Mouse (Mus musculus) small intestine, adult 2 months (tissue): Measurements from ENCODE around the gene St7l. TPM values are rescaled to one million over a fixed set of nuclear protein-coding genes. Genes with fewer than 3 reads are reported as not detected.
A peak's percentile ranks its signal among the peaks of the same experiment; 100 is the strongest.

Experiments
- H3K27ac ChIP-seq: fragments of 200-500 bp; 2 replicates; pipeline ENCODE4 v1.5.1; 2012; ENCODE audit warnings: low read depth, low read length, control low read depth, inconsistent platforms; ENCODE audit not compliant: insufficient read depth
- H3K27me3 ChIP-seq: fragments of 200-500 bp; 2 replicates; pipeline ENCODE4 v1.6.1; 2012; ENCODE audit warnings: mild to moderate bottlenecking, moderate library complexity, low read length, inconsistent platforms; ENCODE audit not compliant: control insufficient read depth, insufficient read depth
- H3K36me3 ChIP-seq: fragments of 200-500 bp; 2 replicates; pipeline ENCODE4 v1.6.1; 2012; ENCODE audit warnings: mild to moderate bottlenecking, low read length, control low read depth, inconsistent platforms; ENCODE audit not compliant: control insufficient read depth, insufficient read depth
- H3K4me1 ChIP-seq: fragments of 200-500 bp; 2 replicates; pipeline ENCODE4 v1.6.1; 2012; ENCODE audit warnings: low read length, inconsistent platforms, mixed read lengths; ENCODE audit not compliant: control insufficient read depth, insufficient read depth, insufficient read length
- H3K4me3 ChIP-seq: fragments of 200-500 bp; 2 replicates; pipeline ENCODE4 v1.5.1; 2012; ENCODE audit warnings: low read depth, mild to moderate bottlenecking, control low read depth, inconsistent platforms, low read length, moderate library complexity
- CTCF ChIP-seq: fragments of 200-500 bp; IDR thresholded peaks from 2 replicates; pipeline ENCODE4 v1.5.1; 2012; ENCODE audit warnings: low read depth, mild to moderate bottlenecking, control low read depth, inconsistent platforms, low read length, moderate library complexity, mixed read lengths; ENCODE audit not compliant: insufficient replicate concordance, insufficient read length; ENCODE audit errors: extremely low read depth
- POLR2A ChIP-seq: fragments of 200-500 bp; IDR thresholded peaks from 2 replicates; pipeline ENCODE4 v1.6.1; 2012; ENCODE audit warnings: low read depth, mild to moderate bottlenecking, control low read depth, inconsistent platforms, low read length, moderate library complexity
- WGBS: fragments of 180-500 bp; shearing (Covaris S2); methylation state at CpG from one replicate; pipeline ENCODE4 v1.1.7; 2018; 5-methylcytosine and 5-hydroxymethylcytosine counted together
- polyA plus RNA-seq: library from polyadenylated mRNA; depleted of rRNA; stranded (reverse); fragments of >200 nt; gene quantifications from 2 replicates; pipeline ENCODE4 v1.2.3, GENCODE M21; 2012; rRNA removed

The St7l gene
- polyA plus RNA-seq, 1 experiment, result 4.6 TPM

DNA sequence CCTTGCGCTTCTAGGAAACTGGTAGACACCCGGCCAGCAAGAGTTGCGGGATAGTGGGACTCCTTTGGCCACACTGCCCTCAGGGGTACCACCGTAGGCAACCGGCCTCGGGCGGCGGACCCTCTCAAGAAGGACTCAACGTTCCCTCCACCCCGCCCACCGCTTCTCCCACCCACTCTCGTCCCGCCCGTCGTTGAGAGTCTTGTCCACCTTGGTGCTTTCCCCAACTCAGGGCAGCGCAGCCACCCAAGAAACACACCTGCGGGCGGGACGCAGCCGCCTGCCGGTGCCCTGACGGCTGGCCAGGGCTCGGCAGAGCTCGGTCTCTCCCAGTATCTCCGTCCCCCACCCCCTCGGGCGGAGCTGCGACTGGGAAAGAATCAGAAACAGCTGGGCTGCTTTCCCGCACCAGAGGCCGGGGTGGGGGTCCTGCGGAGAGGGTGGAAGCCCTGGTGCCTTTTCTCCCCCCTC, 98.4 kb downstream of the St7l start:
- WGBS, result 2% methylated on average over 31 of the region's 31 CpGs
- Histone ChIP-seq H3K27me3 (peaks cover 30% of the 10 kb centered on the region), H3K4me1 (peaks cover 9% of the 10 kb centered on the region; the same call in 1 of the 2 replicates), H3K4me3 (peak overlapping the region; percentile 55), H3K36me3 (no peaks in the 10 kb centered on the region), H3K27ac (no peak overlapping the region)
- TF ChIP-seq POLR2A (no peak), CTCF (no peak)

DNA sequence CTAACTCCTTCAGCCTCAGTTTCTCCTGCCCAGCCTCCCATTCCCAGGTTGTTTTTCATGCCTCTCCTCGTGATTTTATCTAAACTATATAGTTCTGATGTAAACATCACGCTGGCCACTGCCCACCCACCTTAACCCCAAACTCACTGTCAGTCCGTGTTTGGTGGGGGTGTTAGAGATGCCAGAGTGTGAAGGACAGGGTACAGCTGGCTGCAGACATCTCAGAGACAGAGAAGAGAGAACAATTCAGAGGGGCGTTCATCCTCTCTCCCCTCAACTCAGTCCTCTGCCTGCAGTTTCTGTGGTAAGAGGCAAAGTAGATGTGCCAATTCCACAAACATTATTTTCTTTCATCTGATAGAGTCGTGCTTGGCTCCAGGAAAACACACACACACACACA, 99.1 kb downstream of the St7l start:
- WGBS, result 12% methylated on average over 5 of the region's 5 CpGs
- Histone ChIP-seq H3K4me3 (no peak overlapping the region), H3K27ac (no peak overlapping the region), H3K4me1 (peaks cover 12% of the 10 kb centered on the region; the same call in 1 of the 2 replicates), H3K27me3 (peaks cover 30% of the 10 kb centered on the region), H3K36me3 (no peaks in the 10 kb centered on the region)
- no peak for TF ChIP-seq POLR2A
- no peak for TF ChIP-seq CTCF

GRCm38 (mm10) chr3:104963331-104964276, 99.8 kb downstream of the St7l start:
- Histone ChIP-seq H3K4me1 (peaks cover 12% of the 10 kb centered on the region; the same call in 1 of the 2 replicates), H3K27ac (no peak overlapping the region), H3K4me3 (no peak overlapping the region), H3K27me3 (peaks cover 30% of the 10 kb centered on the region), H3K36me3 (no peaks in the 10 kb centered on the region)
- TF ChIP-seq CTCF (no peak), POLR2A (no peak)
- 36% methylated on average over 13 of the region's 13 CpGs for WGBS

DNA sequence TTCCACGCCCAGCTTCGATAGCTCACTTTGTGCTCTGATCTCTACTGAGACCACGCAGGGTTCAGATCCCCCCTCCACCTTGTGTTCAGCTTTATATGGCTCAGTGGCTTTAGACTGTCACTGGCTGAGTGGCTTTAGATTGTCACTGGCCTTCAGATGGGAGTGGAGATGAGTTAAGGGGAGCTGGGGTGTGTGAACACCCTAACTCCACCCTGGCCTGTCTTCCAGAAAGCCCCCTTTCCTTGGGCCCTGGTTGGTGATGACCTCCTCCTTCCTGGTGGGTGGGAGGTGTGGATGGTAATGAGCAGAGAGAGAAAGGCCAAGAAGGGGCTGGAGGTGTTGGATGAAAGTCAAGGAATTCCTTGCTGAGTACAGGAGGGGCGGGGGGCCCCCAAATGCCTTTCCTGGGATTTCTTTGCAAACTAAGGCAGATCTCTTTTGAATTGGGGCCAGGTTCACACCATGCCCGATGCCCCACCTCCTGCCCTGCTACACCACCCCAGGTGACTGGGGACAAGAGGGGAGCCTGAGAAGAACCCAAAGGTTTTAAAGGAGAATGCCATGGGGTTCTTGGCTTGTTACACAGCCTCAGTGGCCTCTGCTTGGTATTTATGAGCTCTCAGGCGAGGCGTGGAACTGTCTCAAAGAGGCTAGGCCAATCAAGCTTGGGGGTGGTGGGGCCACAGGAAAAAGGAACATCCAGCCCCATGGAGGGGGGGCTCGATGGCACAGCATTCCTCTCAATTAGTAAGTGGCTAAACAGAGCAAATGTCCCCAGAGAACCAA, 101.5 kb downstream of the St7l start:
- TF ChIP-seq CTCF (no peak), POLR2A (no peak)
- Histone ChIP-seq H3K36me3 (no peaks in the 10 kb centered on the region), H3K4me3 (no peak overlapping the region), H3K4me1 (peaks cover 12% of the 10 kb centered on the region; the same call in 1 of the 2 replicates), H3K27me3 (peaks cover 26% of the 10 kb centered on the region), H3K27ac (no peak overlapping the region)
- WGBS, result 74% methylated on average over 8 of the region's 8 CpGs

- Histone ChIP-seq H3K4me3 (no peak overlapping the region), H3K36me3 (no peaks in the 10 kb centered on the region), H3K27ac (no peak overlapping the region), H3K27me3 (peaks cover 19% of the 10 kb centered on the region), H3K4me1 (peaks cover 12% of the 10 kb centered on the region; the same call in 1 of the 2 replicates)
- no peak for TF ChIP-seq POLR2A
- no peak for TF ChIP-seq CTCF
- 85% methylated on average over 7 of the region's 7 CpGs for WGBS
Measured at GRCm38 (mm10) chr3:104965991-104966554, 102.3 kb downstream of the St7l start.

DNA sequence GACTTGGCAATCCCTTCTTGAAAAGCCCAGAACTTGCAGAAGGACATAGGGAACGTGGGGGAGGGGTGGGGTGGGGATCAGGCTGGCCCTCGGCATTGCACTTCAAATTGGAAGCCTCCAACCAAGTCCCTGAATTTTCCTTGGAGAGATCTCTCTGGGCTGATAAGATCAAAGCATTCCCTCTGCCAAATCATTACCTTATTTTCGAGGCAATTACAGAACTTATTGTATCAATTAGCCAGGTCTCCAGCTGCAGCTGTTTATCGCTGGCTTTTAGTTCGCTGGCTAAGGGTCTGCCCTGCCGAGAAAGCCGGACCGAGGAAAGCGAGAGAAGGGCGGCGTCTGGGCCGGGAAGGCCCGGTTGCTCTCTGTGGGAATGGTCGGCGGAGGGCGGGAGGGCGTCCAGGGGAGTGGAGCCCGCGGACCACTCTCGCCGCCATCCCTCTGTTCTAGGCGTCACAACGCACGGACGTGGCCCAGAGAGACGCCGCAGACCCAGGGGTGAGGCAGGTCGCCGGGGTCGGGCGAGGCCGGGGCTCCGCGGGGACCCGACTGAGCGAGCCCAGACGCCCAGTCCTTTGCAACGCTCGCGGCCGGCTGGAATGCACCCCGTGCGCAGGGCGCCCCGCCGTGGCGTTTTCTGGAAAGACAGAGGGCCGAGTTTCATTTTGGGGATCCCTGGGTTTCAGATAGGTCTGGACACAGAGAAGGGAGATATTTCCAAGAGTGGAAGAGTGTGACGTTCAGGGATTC, 103.9 kb downstream of the St7l start:
- Histone ChIP-seq H3K27me3 (peaks cover 3% of the 10 kb centered on the region), H3K36me3 (no peaks in the 10 kb centered on the region), H3K27ac (peak overlapping the region; percentile 4; the same call in 1 of the 2 replicates), H3K4me3 (peak overlapping the region; percentile 69), H3K4me1 (peaks cover 4% of the 10 kb centered on the region; the same call in 1 of the 2 replicates)
- TF ChIP-seq POLR2A, result no peak
- TF ChIP-seq CTCF, result peak; percentile 74; the same call in 1 of the 2 replicates
- WGBS, result 1% methylated on average over 49 of the region's 49 CpGs

Other genes with a start within 250 kb of the St7l start
- 8.3 and 17.1 TPM in 2 replicates for gene Slc16a1, start 225.3 kb upstream of the St7l start, polyA plus RNA-seq
- gene Ppm1j, start 82.9 kb upstream of the St7l start, polyA plus RNA-seq, result 35.1 and 45.3 TPM in 2 replicates
- gene Fam19a3, start 82.2 kb upstream of the St7l start, polyA plus RNA-seq, result 0.08 and 0.30 TPM in 2 replicates
- 143 and 197 TPM in 2 replicates for gene Rhoc, start 75.6 kb upstream of the St7l start, polyA plus RNA-seq
- 34.9 and 46.1 TPM in 2 replicates for gene Mov10, start 45.4 kb upstream of the St7l start, polyA plus RNA-seq
- gene Capza1, start 500 bp downstream of the St7l start, polyA plus RNA-seq, result 9.9 and 18.9 TPM in 2 replicates
- 6.5 and 9.7 TPM in 2 replicates for gene Wnt2b, start 97.9 kb downstream of the St7l start, polyA plus RNA-seq
- gene Cttnbp2nl, start 189.1 kb downstream of the St7l start, polyA plus RNA-seq, result 2.0 and 2.9 TPM in 2 replicates
- not detected in 2 replicates for gene 4930564D02Rik, start 202.8 kb downstream of the St7l start, polyA plus RNA-seq